Mouse (Mus musculus): ENCODE data around the gene Rsad2. TPM values are rescaled to one million over a fixed set of nuclear protein-coding genes. Genes with fewer than 3 reads are reported as not detected.

The Rsad2 gene
- total and polyA plus RNA-seq, 3 experiments, result 7.4 to 14.4 (median 8.2) TPM

DNA sequence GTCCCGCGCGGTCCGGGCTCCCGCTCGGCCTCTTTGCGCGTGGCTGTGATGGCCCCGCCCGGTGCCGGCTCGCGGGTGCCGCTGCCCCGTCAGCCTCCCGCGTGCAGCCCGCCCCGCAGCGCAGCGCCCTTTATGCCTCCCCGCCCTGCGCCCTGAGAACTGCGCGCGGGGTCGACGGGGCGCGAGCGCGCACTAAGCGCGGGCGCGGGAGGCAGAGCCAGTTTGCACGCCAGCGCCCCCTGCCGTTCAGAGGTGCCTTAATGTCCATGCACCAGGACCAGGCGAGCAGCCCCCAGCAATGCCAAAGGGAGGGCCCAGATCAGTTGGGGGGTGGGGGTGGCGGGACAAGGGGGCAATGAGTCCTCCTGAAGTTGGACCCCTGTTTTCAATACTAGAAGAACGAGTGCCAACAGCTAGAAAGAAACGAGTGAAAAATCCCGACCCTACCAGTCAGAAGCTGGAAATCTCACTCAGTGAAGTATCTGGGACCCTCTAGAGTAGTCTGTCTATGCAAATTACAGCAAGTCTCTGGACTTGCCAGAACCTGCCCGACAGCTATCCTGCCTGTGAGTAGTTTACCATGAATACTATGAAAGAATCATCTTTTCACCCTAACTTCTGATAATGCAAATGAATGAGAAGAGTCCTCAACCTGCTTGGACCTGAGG is 41.0 kb downstream of the Rsad2 start, which contains the start of gene Rnf144a:
Gene Rnf144a (minus strand): TSS at position 151 of the 668 bp plus-strand sequence.
- peak within 1 kb of the TSS; percentile 97 for H3K27ac ChIP-seq
- no peaks in the 10 kb centered on the region for H3K36me3 ChIP-seq (ENCODE audit: control insufficient read depth, insufficient read depth, low read length)
- peak within 1 kb of the TSS; percentile 95 for H3K9ac ChIP-seq (ENCODE audit: low read depth, low read length)
- peak within 1 kb of the TSS; percentile 93 for H3K4me3 ChIP-seq
- peaks cover 7% of the 10 kb centered on the region for H3K4me1 ChIP-seq (ENCODE audit: control insufficient read depth, insufficient read depth, low read length)
- H3K27me3 ChIP-seq (ENCODE audit: control insufficient read depth, insufficient read depth, low read length), result no peaks in the 10 kb centered on the region
- intact Hi-C loops (cut with DNase I), result loop anchor here (2.0 to 10.0 kb wide), 2 partner anchors 58 to 1320 kb away; partner anchors contain the start of gene Id2
- DNase-seq, result peak; percentile 91 to 96
- H3K79me2 ChIP-seq (replicated peaks; ENCODE audit: control insufficient read depth, insufficient read depth, low read length), result no peaks in the 10 kb centered on the region; the same call in 1 of the 2 replicates
- TF ChIP-seq POLR2A (IDR thresholded peaks at IDR 0.05; ENCODE audit: insufficient read depth, low read depth, low read length) (peak; percentile 26; the same call in 1 of the 2 replicates), EP300 (IDR thresholded peaks at IDR 0.05; ENCODE audit: insufficient read depth, low read depth, low read length) (0 out of 2 replicates have a peak, but pooled peaks have one; percentile 45), CTCF (IDR thresholded peaks at IDR 0.05) (peak; percentile 76)
- WGBS, result under 1% methylated on average over 45 of the region's 45 CpGs

GRCm38 (mm10) chr12:26414451-26415103 is 41.7 kb downstream of the Rsad2 start:
- H3K9ac ChIP-seq (ENCODE audit: low read depth, low read length), result peak overlapping the region; percentile 95
- no peaks in the 10 kb centered on the region; the same call in 1 of the 2 replicates for H3K79me2 ChIP-seq (replicated peaks; ENCODE audit: control insufficient read depth, insufficient read depth, low read length)
- DNase-seq, result peak in 1 of 2 experiments; percentile 77
- TF ChIP-seq EP300 (IDR thresholded peaks at IDR 0.05; ENCODE audit: insufficient read depth, low read depth, low read length) (no peak), POLR2A (IDR thresholded peaks at IDR 0.05; ENCODE audit: insufficient read depth, low read depth, low read length) (no peak), CTCF (IDR thresholded peaks at IDR 0.05) (no peak)
- no peaks in the 10 kb centered on the region for H3K36me3 ChIP-seq (ENCODE audit: control insufficient read depth, insufficient read depth, low read length)
- H3K4me1 ChIP-seq (ENCODE audit: control insufficient read depth, insufficient read depth, low read length), result peaks cover 9% of the 10 kb centered on the region
- WGBS, result 2% methylated on average over 62 of the region's 64 CpGs
- H3K27ac ChIP-seq, result peak overlapping the region; percentile 97
- H3K4me3 ChIP-seq, result peak overlapping the region; percentile 93
- H3K27me3 ChIP-seq (ENCODE audit: control insufficient read depth, insufficient read depth, low read length), result no peaks in the 10 kb centered on the region
- intact Hi-C loops (cut with DNase I), result loop anchor here (1.0 to 10.0 kb wide), 3 partner anchors 58 to 1320 kb away; partner anchors contain the start of gene Id2

DNA sequence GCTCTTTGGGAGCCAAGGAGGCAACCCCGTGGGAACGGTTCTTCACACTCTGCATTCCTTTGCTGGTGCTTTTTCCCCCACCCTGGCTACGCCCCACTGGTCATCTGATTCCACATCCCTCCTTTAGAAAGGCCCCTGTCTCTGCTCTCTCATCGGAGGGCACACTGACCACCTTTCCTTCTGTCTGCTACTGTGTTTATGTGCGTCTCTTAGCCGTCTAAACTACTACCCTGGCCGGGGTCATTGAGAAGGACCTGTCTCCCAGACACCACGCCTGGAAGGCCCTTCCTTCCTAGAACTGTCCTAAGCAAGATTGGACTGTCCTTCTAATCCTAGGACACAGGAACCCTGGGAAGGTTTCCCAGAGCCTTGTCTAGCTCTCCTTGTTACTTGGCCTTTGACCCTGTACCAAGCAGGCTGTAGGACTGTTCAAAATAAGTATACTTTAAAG is 42.3 kb downstream of the Rsad2 start:
- peak; percentile 47 to 54 for DNase-seq
- H3K4me3 ChIP-seq, result peak overlapping the region; percentile 93
- WGBS, result 33% methylated on average over 8 of the region's 8 CpGs
- H3K4me1 ChIP-seq (ENCODE audit: control insufficient read depth, insufficient read depth, low read length), result peaks cover 9% of the 10 kb centered on the region
- TF ChIP-seq EP300 (IDR thresholded peaks at IDR 0.05; ENCODE audit: insufficient read depth, low read depth, low read length) (no peak), POLR2A (IDR thresholded peaks at IDR 0.05; ENCODE audit: insufficient read depth, low read depth, low read length) (peak; percentile 44; the same call in 1 of the 2 replicates)
- H3K27me3 ChIP-seq (ENCODE audit: control insufficient read depth, insufficient read depth, low read length), result no peaks in the 10 kb centered on the region
- H3K9ac ChIP-seq (ENCODE audit: low read depth, low read length), result peak overlapping the region; percentile 95
- H3K79me2 ChIP-seq (replicated peaks; ENCODE audit: control insufficient read depth, insufficient read depth, low read length), result no peaks in the 10 kb centered on the region; the same call in 1 of the 2 replicates
- no peaks in the 10 kb centered on the region for H3K36me3 ChIP-seq (ENCODE audit: control insufficient read depth, insufficient read depth, low read length)
- peak overlapping the region; percentile 97 for H3K27ac ChIP-seq
- intact Hi-C loops (cut with DNase I), result loop anchor here (1.0 to 10.0 kb wide), 3 partner anchors 57 to 1319 kb away; partner anchors contain the start of gene Id2

- H3K27ac ChIP-seq, result peak overlapping the region; percentile 97
- H3K9ac ChIP-seq (ENCODE audit: low read depth, low read length), result peak overlapping the region; percentile 50
- peaks cover 18% of the 10 kb centered on the region for H3K4me1 ChIP-seq (ENCODE audit: control insufficient read depth, insufficient read depth, low read length)
- 48% methylated on average over 6 of the region's 6 CpGs for WGBS
- DNase-seq, result peak; percentile 62 to 66
- intact Hi-C loops (cut with DNase I), result loop anchor here (10.0 kb wide), 1 partner anchor 1318 kb away; the partner anchor contains the start of gene Id2
- TF ChIP-seq POLR2A (IDR thresholded peaks at IDR 0.05; ENCODE audit: insufficient read depth, low read depth, low read length), result no peak
- H3K27me3 ChIP-seq (ENCODE audit: control insufficient read depth, insufficient read depth, low read length), result no peaks in the 10 kb centered on the region
- no peaks in the 10 kb centered on the region for H3K36me3 ChIP-seq (ENCODE audit: control insufficient read depth, insufficient read depth, low read length)
- H3K79me2 ChIP-seq (replicated peaks; ENCODE audit: control insufficient read depth, insufficient read depth, low read length), result peaks cover 2% of the 10 kb centered on the region
- H3K4me3 ChIP-seq, result peak overlapping the region; percentile 93
Measured at GRCm38 (mm10) chr12:26412802-26413201, 43.5 kb downstream of the Rsad2 start.

DNA sequence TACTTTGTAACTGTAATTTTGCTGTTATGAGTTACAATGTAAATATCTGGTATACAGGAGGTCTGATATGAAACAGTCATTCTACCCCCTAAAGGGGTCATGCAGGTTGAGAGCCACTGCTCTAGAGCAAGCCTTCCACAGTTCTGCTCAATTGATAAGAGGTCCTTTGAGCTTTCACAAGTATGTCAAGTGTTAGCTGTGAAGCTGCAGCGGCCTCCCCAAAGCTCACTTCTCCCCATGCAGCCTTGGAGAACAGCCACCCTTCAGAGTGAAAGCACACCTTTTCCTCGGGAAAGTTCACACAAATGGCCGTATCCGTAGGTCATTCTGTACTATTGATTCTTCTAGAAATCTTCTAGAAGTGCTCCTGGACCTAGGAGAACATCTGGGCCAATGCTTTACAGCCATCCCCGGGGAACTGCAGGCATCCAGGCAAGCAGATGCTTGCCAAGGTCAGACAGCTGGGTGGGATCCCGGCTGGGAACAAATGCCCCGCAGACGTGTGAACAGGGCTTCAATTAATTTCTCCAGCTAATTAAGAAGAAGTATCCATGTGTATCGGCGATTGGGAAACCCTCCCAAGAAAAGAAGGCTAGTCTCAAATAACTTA is 44.3 kb downstream of the Rsad2 start:
- no peaks in the 10 kb centered on the region for H3K36me3 ChIP-seq (ENCODE audit: control insufficient read depth, insufficient read depth, low read length)
- TF ChIP-seq EP300 (IDR thresholded peaks at IDR 0.05; ENCODE audit: insufficient read depth, low read depth, low read length) (no peak), POLR2A (IDR thresholded peaks at IDR 0.05; ENCODE audit: insufficient read depth, low read depth, low read length) (no peak), CTCF (IDR thresholded peaks at IDR 0.05) (no peak)
- no peak overlapping the region for H3K9ac ChIP-seq (ENCODE audit: low read depth, low read length)
- peak in 1 of 2 experiments; percentile 37 for DNase-seq
- no peaks in the 10 kb centered on the region for H3K27me3 ChIP-seq (ENCODE audit: control insufficient read depth, insufficient read depth, low read length)
- peak overlapping the region; percentile 5; the same call in 1 of the 2 replicates for H3K4me3 ChIP-seq
- H3K4me1 ChIP-seq (ENCODE audit: control insufficient read depth, insufficient read depth, low read length), result peaks cover 20% of the 10 kb centered on the region
- WGBS, result 24% methylated on average over 10 of the region's 10 CpGs
- H3K79me2 ChIP-seq (replicated peaks; ENCODE audit: control insufficient read depth, insufficient read depth, low read length), result peaks cover 2% of the 10 kb centered on the region
- intact Hi-C loops (cut with DNase I), result loop anchor here (10.0 kb wide), 1 partner anchor 1317 kb away; the partner anchor contains the start of gene Id2
- peak overlapping the region; percentile 97 for H3K27ac ChIP-seq

Data from heart, adult 2 months (tissue).